Mouse (Mus musculus) gastrocnemius, postnatal 14 days (tissue): ENCODE measurements at regions not wholly inside any gene's neighbourhood (a gene's known extent, or its start where the extent isn't known, plus 50 kb on each side); places are given as distances from the start of the nearest gene placed in this dataset.

Experiments
- DNase-seq: peaks from one replicate; pipeline ENCODE4 v3.0.0; 2021; ENCODE audit warnings: mixed read lengths
- intact Hi-C: fragments of 180-260 bp; cut with DNase I; formaldehyde crosslinking; loops from one replicate; pipeline ENCODE4 v1.15.1; 2025; ENCODE audit warnings: low total_unique reads

DNA sequence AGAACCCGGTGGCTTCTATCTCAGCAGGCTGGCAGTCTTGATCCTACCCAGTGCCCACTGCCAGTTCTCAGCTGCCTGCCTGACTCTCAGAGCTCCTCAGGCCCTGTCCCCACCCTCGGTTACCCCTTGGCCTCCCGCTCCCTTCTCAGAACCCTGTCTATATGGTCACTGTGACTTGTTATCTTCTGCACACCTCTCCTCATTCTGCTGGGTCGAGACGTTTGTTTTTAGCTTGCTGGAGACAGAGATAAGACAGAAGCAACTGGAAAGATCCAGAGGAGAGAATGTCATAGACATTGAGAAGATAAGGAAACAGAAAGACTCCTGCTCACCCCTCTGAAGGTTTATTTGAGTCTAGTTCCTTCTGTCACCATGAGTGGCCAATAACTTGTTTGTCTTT lies 53.8 kb upstream of the Phc1 start:
- no peak for DNase-seq
- intact Hi-C loops: loop anchor here (10.0 kb wide), 1 partner anchor 139 kb away; no protein-coding TSS in a partner anchor

DNA sequence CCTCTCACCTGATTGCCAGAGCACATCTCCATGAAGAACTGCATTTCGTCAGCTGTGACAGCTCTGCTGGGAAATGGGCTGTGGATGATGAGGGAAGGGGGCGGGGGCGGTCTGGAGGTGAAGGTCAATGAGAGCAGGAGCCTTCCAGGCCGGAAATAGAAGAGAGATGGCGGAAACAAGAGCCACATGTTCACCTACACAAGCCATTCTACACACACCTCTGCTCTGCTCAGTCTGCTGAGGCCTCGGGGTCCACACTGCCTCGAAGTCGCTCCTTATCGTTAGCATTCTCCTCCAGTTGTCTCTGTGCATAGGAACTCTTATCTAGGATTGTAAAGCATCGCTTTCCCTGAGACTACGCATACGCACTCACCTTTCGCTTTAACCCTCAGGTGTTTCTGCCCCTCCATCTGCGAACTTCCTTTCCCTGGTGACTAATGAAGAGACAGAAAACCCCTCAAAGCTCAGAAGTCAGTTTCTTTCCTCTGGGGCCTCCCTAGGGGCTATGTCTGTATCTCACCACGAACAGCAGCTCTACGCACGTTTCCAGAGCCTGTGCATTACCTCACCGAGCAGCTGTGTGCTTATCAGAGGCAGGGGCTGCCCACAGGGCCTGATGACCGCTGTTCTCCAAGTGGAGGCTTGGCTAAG lies 53.0 kb upstream of the Phc1 start:
- no peak for DNase-seq
- intact Hi-C loops: loop anchor here (10.0 kb wide), 1 partner anchor 139 kb away; no protein-coding TSS in a partner anchor

GRCm38 (mm10) chr6:122391725-122392667 lies 51.6 kb upstream of the Phc1 start:
- DNase-seq: peak; percentile 47
- intact Hi-C loops: loop anchor here (10.0 kb wide), 1 partner anchor 137 kb away; no protein-coding TSS in a partner anchor

DNA sequence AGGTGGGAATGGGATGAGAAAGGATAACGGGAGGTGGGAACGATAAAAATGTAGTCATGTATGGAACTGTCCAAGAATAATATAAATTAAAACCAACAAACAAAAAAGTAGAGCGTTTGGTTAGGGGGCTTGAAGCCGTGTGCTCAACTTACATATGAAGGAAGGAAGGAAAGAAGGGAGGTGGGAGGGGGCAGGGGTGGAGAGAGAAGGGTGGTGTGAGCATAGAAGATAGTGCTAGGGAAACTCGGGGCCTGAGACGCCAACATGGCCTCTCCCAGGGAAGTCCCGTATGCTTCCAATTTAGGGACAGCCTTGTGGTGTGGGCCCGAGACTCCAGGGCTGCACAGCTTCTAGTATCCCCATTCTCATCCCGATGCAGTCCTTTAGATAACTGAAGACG lies 50.8 kb upstream of the Phc1 start:
- intact Hi-C loops: loop anchor here (10.0 kb wide), 1 partner anchor 136 kb away; no protein-coding TSS in a partner anchor
- no peak for DNase-seq

DNA sequence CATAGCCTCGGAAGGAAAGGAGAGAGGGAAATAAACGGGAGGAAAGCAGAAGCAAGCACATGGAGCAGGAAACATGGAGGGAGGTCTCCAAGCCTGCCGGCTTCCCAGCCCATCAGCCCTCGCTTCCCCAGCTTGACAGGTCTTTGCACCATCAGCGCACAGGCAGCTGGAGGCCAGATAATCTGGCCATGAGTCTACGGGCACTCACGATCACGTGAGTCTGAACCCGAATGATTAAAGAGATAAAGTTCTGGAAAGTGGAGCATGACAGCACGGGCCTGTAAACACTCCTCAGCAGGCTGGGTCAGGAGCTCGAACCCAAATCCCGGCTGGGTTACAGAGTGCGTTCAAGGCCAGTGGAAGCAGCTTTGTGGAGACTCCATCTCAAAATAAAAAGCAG lies 50.4 kb upstream of the Phc1 start:
- intact Hi-C loops: loop anchor here (10.0 kb wide), 1 partner anchor 136 kb away; no protein-coding TSS in a partner anchor
- no peak for DNase-seq
